Mouse (Mus musculus) neural tube, embryonic 11.5 days (tissue): Measurements from ENCODE around the gene Alk. TPM values are rescaled to one million over a fixed set of nuclear protein-coding genes. Genes with fewer than 3 reads are reported as not detected.

Experiments used
- ATAC-seq: fragments of 200-750 bp; cut with Nextera tagmentation; 2 replicates; pipeline ENCODE4 v1.8.0; 2017; ENCODE audit warnings: moderate number of reproducible peaks, mild to moderate bottlenecking, moderate TSS enrichment, moderate library complexity; ENCODE audit not compliant: insufficient read depth, low FRiP score, low TSS enrichment
- DNase-seq: peaks from one replicate; pipeline ENCODE4 v3.0.0-alpha.2; 2015; ENCODE audit warnings: low spot score
- H3K27ac ChIP-seq: fragments of 300-500 bp; sonication (generic); 2 replicates; pipeline ENCODE4 v1.5.1; 2014; ENCODE audit warnings: low read depth, mild to moderate bottlenecking, low read length
- H3K27me3 ChIP-seq: fragments of 300-500 bp; sonication (generic); 2 replicates; pipeline ENCODE4 v1.6.1; 2014; ENCODE audit warnings: mild to moderate bottlenecking, low read length, mixed read lengths; ENCODE audit not compliant: control insufficient read depth, insufficient read depth
- H3K36me3 ChIP-seq: fragments of 300-500 bp; sonication (generic); 2 replicates; pipeline ENCODE4 v1.6.1; 2014; ENCODE audit warnings: mild to moderate bottlenecking, low read length, moderate library complexity, mixed read lengths; ENCODE audit not compliant: control insufficient read depth, insufficient read depth
- H3K4me1 ChIP-seq: fragments of 300-500 bp; sonication (generic); 2 replicates; pipeline ENCODE4 v1.6.1; 2014; ENCODE audit warnings: low read length, mixed read lengths; ENCODE audit not compliant: control insufficient read depth, insufficient read depth
- H3K4me2 ChIP-seq: fragments of 300-500 bp; sonication (generic); 2 replicates; pipeline ENCODE4 v1.6.1; 2014; ENCODE audit warnings: low read depth, mild to moderate bottlenecking, moderate library complexity
- H3K4me3 ChIP-seq: fragments of 300-500 bp; sonication (generic); 2 replicates; pipeline ENCODE4 v1.5.1; 2014; ENCODE audit warnings: low read depth, low read length
- H3K9ac ChIP-seq: fragments of 300-500 bp; sonication (generic); 2 replicates; pipeline ENCODE4 v1.6.1; 2014; ENCODE audit warnings: mild to moderate bottlenecking, low read length
- H3K9me3 ChIP-seq: fragments of 300-500 bp; sonication (generic); 2 replicates; pipeline ENCODE4 v1.6.1; 2016; ENCODE audit warnings: low read length; ENCODE audit not compliant: control insufficient read depth
- WGBS: fragments of 180-500 bp; shearing (Covaris S2); extraction: QIAGEN DNeasy Blood & Tissue Kit; methylation state at CpG from one replicate; pipeline ENCODE4 v1.1.7; 2014; 5-methylcytosine and 5-hydroxymethylcytosine counted together
- polyA plus RNA-seq: library from polyadenylated mRNA; unstranded; fragments of >200 nt; fragmentation: Nextera tagmentation; extraction: Ambion mirVana; gene quantifications from 2 replicates; pipeline ENCODE4 v1.2.1, GENCODE M21; 2014

The Alk gene
- polyA plus RNA-seq, 1 experiment from 2014 or later, result 0.40 TPM

GRCm38 (mm10) chr17:72144461-72144860 lies 460.0 kb downstream of the Alk start:
- ATAC-seq (no peak), DNase-seq (no peak)
- no peak overlapping the region for H3K27ac ChIP-seq

GRCm38 (mm10) chr17:72132140-72132911 lies 472.1 kb downstream of the Alk start:
- DNase-seq (no peak), ATAC-seq (no peak)
- no peak overlapping the region for H3K27ac ChIP-seq
- H3K4me1 ChIP-seq, result no peaks in the 10 kb centered on the region
- H3K9me3 ChIP-seq, result no peaks in the 10 kb centered on the region
- no peaks in the 10 kb centered on the region for H3K27me3 ChIP-seq
- WGBS, result 89% methylated on average over 8 of the region's 8 CpGs
- H3K4me2 ChIP-seq, result no peak overlapping the region
- H3K9ac ChIP-seq, result no peak overlapping the region
- no peaks in the 10 kb centered on the region for H3K36me3 ChIP-seq
- H3K4me3 ChIP-seq, result no peak overlapping the region

More at GRCm38 (mm10) chr17:72144461-72144860, 460.0 kb downstream of the Alk start:
- Histone ChIP-seq H3K4me1 (no peaks in the 10 kb centered on the region), H3K9me3 (no peaks in the 10 kb centered on the region), H3K27me3 (no peaks in the 10 kb centered on the region), H3K4me3 (no peak overlapping the region), H3K4me2 (no peak overlapping the region), H3K36me3 (no peaks in the 10 kb centered on the region), H3K9ac (no peak overlapping the region)
- 59% methylated on average over 9 of the region's 9 CpGs for WGBS

- Histone ChIP-seq H3K27me3 (no peaks in the 10 kb centered on the region), H3K36me3 (no peaks in the 10 kb centered on the region), H3K9ac (no peak overlapping the region), H3K9me3 (no peaks in the 10 kb centered on the region), H3K27ac (no peak overlapping the region), H3K4me2 (no peak overlapping the region), H3K4me3 (no peak overlapping the region), H3K4me1 (no peaks in the 10 kb centered on the region)
- 89% methylated on average over 1 of the region's 1 CpGs for WGBS
- DNase-seq (no peak), ATAC-seq (no peak)
These were observed 482.8 kb downstream of the Alk start for GRCm38 (mm10) chr17:72121660-72122059.

GRCm38 (mm10) chr17:72120278-72120677 lies 484.1 kb downstream of the Alk start:
- H3K4me3 ChIP-seq, result no peak overlapping the region
- H3K9ac ChIP-seq, result no peak overlapping the region
- DNase-seq (no peak), ATAC-seq (no peak)
- no peaks in the 10 kb centered on the region for H3K36me3 ChIP-seq
- H3K4me1 ChIP-seq, result peaks cover 4% of the 10 kb centered on the region
- 74% methylated on average over 11 of the region's 11 CpGs for WGBS
- H3K9me3 ChIP-seq, result no peaks in the 10 kb centered on the region
- no peak overlapping the region for H3K27ac ChIP-seq
- no peak overlapping the region for H3K4me2 ChIP-seq
- no peaks in the 10 kb centered on the region for H3K27me3 ChIP-seq

GRCm38 (mm10) chr17:72118376-72118775 lies 486.1 kb downstream of the Alk start:
- no peak for ATAC-seq
- no peak for DNase-seq
- Histone ChIP-seq H3K9me3 (no peaks in the 10 kb centered on the region), H3K27ac (no peak overlapping the region), H3K27me3 (no peaks in the 10 kb centered on the region), H3K4me2 (no peak overlapping the region), H3K4me3 (no peak overlapping the region), H3K36me3 (no peaks in the 10 kb centered on the region), H3K9ac (no peak overlapping the region), H3K4me1 (peaks cover 5% of the 10 kb centered on the region)
- WGBS, result 74% methylated on average over 5 of the region's 5 CpGs

GRCm38 (mm10) chr17:72115271-72115944 lies 489.0 kb downstream of the Alk start:
- Histone ChIP-seq H3K9ac (no peak overlapping the region), H3K4me3 (no peak overlapping the region), H3K4me1 (peaks cover 5% of the 10 kb centered on the region), H3K36me3 (no peaks in the 10 kb centered on the region), H3K4me2 (no peak overlapping the region), H3K27me3 (no peaks in the 10 kb centered on the region), H3K27ac (no peak overlapping the region), H3K9me3 (no peaks in the 10 kb centered on the region)
- 44% methylated on average over 12 of the region's 12 CpGs for WGBS
- DNase-seq, result no peak
- ATAC-seq, result no peak

- Histone ChIP-seq H3K4me2 (no peak overlapping the region), H3K9me3 (no peaks in the 10 kb centered on the region), H3K36me3 (no peaks in the 10 kb centered on the region), H3K4me3 (no peak overlapping the region), H3K27ac (no peak overlapping the region), H3K9ac (no peak overlapping the region), H3K4me1 (peaks cover 5% of the 10 kb centered on the region), H3K27me3 (no peaks in the 10 kb centered on the region)
- ATAC-seq (no peak), DNase-seq (no peak)
These were observed 492.4 kb downstream of the Alk start for GRCm38 (mm10) chr17:72112004-72112403.

GRCm38 (mm10) chr17:72111528-72111927 lies 492.9 kb downstream of the Alk start:
- H3K9ac ChIP-seq, result no peak overlapping the region
- no peak overlapping the region for H3K4me3 ChIP-seq
- ATAC-seq, result no peak
- H3K9me3 ChIP-seq, result no peaks in the 10 kb centered on the region
- DNase-seq, result no peak
- no peaks in the 10 kb centered on the region for H3K36me3 ChIP-seq
- no peak overlapping the region for H3K27ac ChIP-seq
- H3K4me1 ChIP-seq, result peaks cover 5% of the 10 kb centered on the region
- H3K27me3 ChIP-seq, result no peaks in the 10 kb centered on the region
- 91% methylated on average over 4 of the region's 4 CpGs for WGBS
- no peak overlapping the region for H3K4me2 ChIP-seq

- Histone ChIP-seq H3K4me2 (no peak overlapping the region), H3K4me3 (no peak overlapping the region), H3K36me3 (no peaks in the 10 kb centered on the region), H3K9ac (no peak overlapping the region), H3K9me3 (no peaks in the 10 kb centered on the region), H3K27ac (no peak overlapping the region), H3K4me1 (no peaks in the 10 kb centered on the region), H3K27me3 (no peaks in the 10 kb centered on the region)
- ATAC-seq (peak; percentile 35; the same call in 1 of the 2 replicates), DNase-seq (peak; percentile 17)
- 46% methylated on average over 12 of the region's 12 CpGs for WGBS
These were observed 517.1 kb downstream of the Alk start for GRCm38 (mm10) chr17:72087261-72087703.
